Mouse (Mus musculus) kidney, embryonic 15.5 days (tissue): ENCODE data around the gene Frem1. TPM values are rescaled to one million over a fixed set of nuclear protein-coding genes. Genes with fewer than 3 reads are reported as not detected.

Source experiments
- ATAC-seq: fragments of 200-750 bp; cut with Nextera tagmentation; replicated peaks from 2 replicates; pipeline ENCODE4 v1.8.0; 2017; ENCODE audit warnings: moderate TSS enrichment; ENCODE audit not compliant: low FRiP score
- H3K27ac ChIP-seq: fragments of 300-500 bp; sonication (generic); 2 replicates; pipeline ENCODE4 v1.5.1; 2015; ENCODE audit warnings: mild to moderate bottlenecking, inconsistent platforms
- H3K27me3 ChIP-seq: fragments of 300-500 bp; sonication (generic); 2 replicates; pipeline ENCODE4 v1.6.1; 2015; ENCODE audit warnings: inconsistent platforms
- H3K36me3 ChIP-seq: fragments of 300-500 bp; sonication (generic); 2 replicates; pipeline ENCODE4 v1.6.1; 2015; ENCODE audit warnings: inconsistent platforms
- H3K4me1 ChIP-seq: fragments of 300-500 bp; sonication (generic); 2 replicates; pipeline ENCODE4 v1.6.1; 2015; ENCODE audit warnings: inconsistent platforms
- H3K4me2 ChIP-seq: fragments of 300-500 bp; sonication (generic); 2 replicates; pipeline ENCODE4 v1.6.1; 2015; ENCODE audit warnings: moderate library complexity, mild to moderate bottlenecking, inconsistent platforms
- H3K4me3 ChIP-seq: fragments of 300-500 bp; sonication (generic); replicated peaks from 2 replicates; pipeline ENCODE4 v1.5.1; 2015; ENCODE audit warnings: mild to moderate bottlenecking, inconsistent platforms
- H3K9ac ChIP-seq: fragments of 300-500 bp; sonication (generic); 2 replicates; pipeline ENCODE4 v1.6.1; 2015; ENCODE audit warnings: mild to moderate bottlenecking, inconsistent platforms
- H3K9me3 ChIP-seq: fragments of 300-500 bp; sonication (generic); replicated peaks from 2 replicates; pipeline ENCODE4 v1.6.1; 2016; ENCODE audit warnings: inconsistent platforms
- WGBS: fragments of 180-500 bp; shearing (Covaris S2); methylation state at CpG from one replicate; pipeline ENCODE4 v1.1.7; 2015; ENCODE audit warnings: mixed read lengths; 5-methylcytosine and 5-hydroxymethylcytosine counted together
- polyA plus RNA-seq: library from polyadenylated mRNA; unstranded; fragments of >200 nt; fragmentation: Nextera tagmentation; extraction: Ambion mirVana; gene quantifications from 2 replicates; pipeline ENCODE4 v1.2.1, GENCODE M21; 2015

The Frem1 gene
- polyA plus RNA-seq, 1 experiment from 2014 or later: 24.3 TPM

DNA sequence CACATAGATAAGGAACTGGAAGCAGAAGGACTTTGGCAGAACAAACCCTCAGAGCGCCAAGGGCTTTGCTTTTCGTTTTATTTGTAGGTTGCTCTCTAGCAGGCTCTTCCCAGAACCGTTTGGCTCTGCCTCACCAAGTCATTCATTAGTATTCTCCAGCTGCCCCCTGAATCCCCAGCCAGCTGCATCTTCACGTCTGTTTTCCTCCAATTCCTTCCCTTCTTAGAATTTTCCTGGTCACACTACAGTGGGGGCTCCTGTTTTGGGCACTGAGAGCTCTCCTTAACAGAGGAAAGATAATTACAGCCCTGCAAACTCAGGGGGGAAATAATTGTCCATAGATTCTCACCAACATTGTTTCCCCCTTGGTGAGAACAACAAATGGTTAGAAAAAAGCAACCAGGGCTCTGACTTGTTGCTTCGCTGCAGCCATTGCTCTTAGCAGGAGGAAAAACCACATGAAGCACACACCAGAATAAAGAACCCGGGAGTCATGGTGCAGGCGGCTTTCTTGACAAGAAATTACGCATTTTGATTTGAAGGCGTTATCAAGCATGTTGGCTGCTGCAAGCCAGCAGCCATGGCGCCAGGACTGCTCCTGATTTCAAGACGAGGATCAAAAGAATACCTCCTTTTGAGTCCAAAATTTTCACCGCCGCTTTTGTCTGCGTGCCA lies 136.0 kb downstream of the Frem1 start:
- Histone ChIP-seq H3K4me1 (no peaks in the 10 kb centered on the region), H3K36me3 (peaks cover 33% of the 10 kb centered on the region), H3K9me3 (no peaks in the 10 kb centered on the region), H3K9ac (no peak overlapping the region), H3K4me3 (no peak overlapping the region), H3K27ac (no peak overlapping the region), H3K4me2 (no peak overlapping the region), H3K27me3 (no peaks in the 10 kb centered on the region)
- ATAC-seq: no peak
- 44% methylated on average over 14 of the region's 14 CpGs for WGBS

DNA sequence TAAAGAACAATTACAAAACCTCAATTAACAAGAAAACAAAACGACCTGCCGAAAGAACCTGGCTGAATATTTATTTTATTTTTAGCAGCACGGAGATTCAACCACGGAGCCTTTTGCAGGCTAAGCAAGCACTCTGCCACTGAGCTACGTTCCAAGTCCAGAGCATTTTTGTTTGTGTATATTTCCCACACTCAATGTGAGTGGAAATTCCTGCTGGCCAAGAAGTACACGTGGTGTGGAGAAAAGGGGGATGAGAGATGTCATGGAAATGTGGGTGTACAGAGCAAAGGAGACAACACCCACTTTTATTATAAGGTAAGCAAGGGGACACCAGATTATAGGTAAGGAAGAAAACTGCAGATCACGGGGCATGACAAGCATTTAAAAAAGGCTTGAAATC lies 136.6 kb downstream of the Frem1 start:
- Histone ChIP-seq H3K9ac (no peak overlapping the region), H3K36me3 (peaks cover 28% of the 10 kb centered on the region), H3K27ac (no peak overlapping the region), H3K4me1 (no peaks in the 10 kb centered on the region), H3K27me3 (no peaks in the 10 kb centered on the region), H3K4me2 (no peak overlapping the region), H3K9me3 (no peaks in the 10 kb centered on the region), H3K4me3 (no peak overlapping the region)
- 77% methylated on average over 7 of the region's 7 CpGs for WGBS
- no peak for ATAC-seq

- no peaks in the 10 kb centered on the region for H3K27me3 ChIP-seq
- WGBS: 82% methylated on average over 11 of the region's 11 CpGs
- ATAC-seq: no peak
- H3K36me3 ChIP-seq: peaks cover 28% of the 10 kb centered on the region
- no peak overlapping the region for H3K27ac ChIP-seq
- H3K9ac ChIP-seq: no peak overlapping the region
- no peak overlapping the region for H3K4me3 ChIP-seq
- H3K4me1 ChIP-seq: no peaks in the 10 kb centered on the region
- H3K9me3 ChIP-seq: no peaks in the 10 kb centered on the region
- no peak overlapping the region for H3K4me2 ChIP-seq
Measured at GRCm38 (mm10) chr4:82914601-82915143, 137.5 kb downstream of the Frem1 start.

GRCm38 (mm10) chr4:82895227-82895626 lies 156.9 kb downstream of the Frem1 start:
- H3K27ac ChIP-seq: no peak overlapping the region
- WGBS: 73% methylated on average over 10 of the region's 10 CpGs
- ATAC-seq: no peak
- no peak overlapping the region for H3K9ac ChIP-seq
- no peaks in the 10 kb centered on the region for H3K9me3 ChIP-seq
- no peak overlapping the region for H3K4me2 ChIP-seq
- H3K4me3 ChIP-seq: no peak overlapping the region
- no peaks in the 10 kb centered on the region for H3K27me3 ChIP-seq
- peaks cover 23% of the 10 kb centered on the region; the same call in 1 of the 2 replicates for H3K36me3 ChIP-seq
- 0 out of 2 replicates have a peak, but pooled peaks cover 3% of the 10 kb centered on the region for H3K4me1 ChIP-seq

DNA sequence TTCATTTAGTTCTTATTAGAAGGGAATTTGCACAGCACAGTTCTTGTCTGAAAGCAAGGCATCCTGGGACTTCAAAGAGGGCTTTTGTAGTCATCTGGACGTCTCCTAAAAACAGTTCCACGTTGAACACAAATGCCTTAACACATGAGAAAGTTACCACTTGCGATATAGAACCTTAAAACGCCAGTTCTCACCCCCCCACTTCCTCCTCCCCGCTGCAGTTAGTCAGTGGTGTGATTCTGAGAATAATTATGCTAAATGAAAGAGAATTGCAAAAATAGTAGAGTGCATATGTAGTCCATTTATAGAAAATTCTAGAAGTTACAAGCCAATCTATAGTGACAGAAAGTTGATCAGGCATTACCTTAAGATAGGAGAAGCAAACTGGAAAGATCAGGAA lies 159.9 kb downstream of the Frem1 start:
- no peaks in the 10 kb centered on the region for H3K9me3 ChIP-seq
- H3K36me3 ChIP-seq: peaks cover 12% of the 10 kb centered on the region; the same call in 1 of the 2 replicates
- no peak overlapping the region for H3K4me3 ChIP-seq
- H3K4me1 ChIP-seq: 0 out of 2 replicates have a peak, but pooled peaks cover 3% of the 10 kb centered on the region
- no peak overlapping the region for H3K9ac ChIP-seq
- no peak overlapping the region for H3K27ac ChIP-seq
- 82% methylated on average over 5 of the region's 5 CpGs for WGBS
- H3K4me2 ChIP-seq: no peak overlapping the region
- no peaks in the 10 kb centered on the region for H3K27me3 ChIP-seq
- no peak for ATAC-seq

- 60% methylated on average over 2 of the region's 2 CpGs for WGBS
- no peak overlapping the region for H3K4me2 ChIP-seq
- no peak for ATAC-seq
- H3K9ac ChIP-seq: no peak overlapping the region
- no peak overlapping the region for H3K4me3 ChIP-seq
- H3K27ac ChIP-seq: no peak overlapping the region; the same call in 1 of the 2 replicates
- H3K4me1 ChIP-seq: 0 out of 2 replicates have a peak, but pooled peaks cover 3% of the 10 kb centered on the region
- no peaks in the 10 kb centered on the region for H3K9me3 ChIP-seq
- no peaks in the 10 kb centered on the region for H3K27me3 ChIP-seq
- H3K36me3 ChIP-seq: peaks cover 6% of the 10 kb centered on the region; the same call in 1 of the 2 replicates
Measured at GRCm38 (mm10) chr4:82891566-82891965, 160.6 kb downstream of the Frem1 start.

- Histone ChIP-seq H3K9me3 (no peaks in the 10 kb centered on the region), H3K4me3 (no peak overlapping the region), H3K4me2 (no peak overlapping the region), H3K9ac (no peak overlapping the region), H3K27ac (peak overlapping the region; percentile 67), H3K36me3 (0 out of 2 replicates have a peak, but pooled peaks cover 4% of the 10 kb centered on the region), H3K27me3 (no peaks in the 10 kb centered on the region), H3K4me1 (0 out of 2 replicates have a peak, but pooled peaks cover 3% of the 10 kb centered on the region)
- WGBS: 56% methylated on average over 7 of the region's 7 CpGs
- 0 out of 2 replicates have a peak, but pooled peaks have one; percentile 25 for ATAC-seq
Measured at GRCm38 (mm10) chr4:82891049-82891448, 161.1 kb downstream of the Frem1 start.

- ATAC-seq: no peak
- no peak overlapping the region for H3K4me2 ChIP-seq
- H3K27ac ChIP-seq: peak overlapping the region; percentile 67
- no peak overlapping the region for H3K9ac ChIP-seq
- no peaks in the 10 kb centered on the region for H3K9me3 ChIP-seq
- H3K27me3 ChIP-seq: no peaks in the 10 kb centered on the region
- 0 out of 2 replicates have a peak, but pooled peaks cover 3% of the 10 kb centered on the region for H3K4me1 ChIP-seq
- H3K36me3 ChIP-seq: 0 out of 2 replicates have a peak, but pooled peaks cover 4% of the 10 kb centered on the region
- no peak overlapping the region for H3K4me3 ChIP-seq
- 75% methylated on average over 4 of the region's 4 CpGs for WGBS
Measured at GRCm38 (mm10) chr4:82890585-82890984, 161.6 kb downstream of the Frem1 start.

DNA sequence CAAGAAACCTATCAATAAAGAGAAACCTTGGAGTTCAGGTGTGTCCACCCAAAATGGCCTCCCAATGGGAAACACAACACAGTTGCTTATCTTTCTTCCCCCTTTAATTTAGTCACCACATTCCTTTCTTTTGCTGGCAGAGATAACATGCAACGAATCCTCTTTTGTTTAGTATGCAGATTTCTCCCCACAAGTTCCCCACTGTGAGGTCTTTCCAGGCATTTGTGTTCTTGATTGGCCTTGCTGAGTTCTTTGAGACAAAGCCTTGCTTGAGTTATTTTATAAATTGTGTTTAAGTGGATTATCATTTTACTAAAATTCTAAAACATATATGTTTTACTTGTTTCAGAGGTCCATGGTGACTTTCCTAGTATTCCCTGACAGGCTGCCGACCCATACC lies 166.0 kb downstream of the Frem1 start:
- 0 out of 2 replicates have a peak, but pooled peaks cover 3% of the 10 kb centered on the region for H3K4me1 ChIP-seq
- no peak for ATAC-seq
- H3K27me3 ChIP-seq: no peaks in the 10 kb centered on the region
- H3K9ac ChIP-seq: no peak overlapping the region
- H3K4me2 ChIP-seq: no peak overlapping the region
- H3K27ac ChIP-seq: no peak overlapping the region
- no peak overlapping the region for H3K4me3 ChIP-seq
- no peaks in the 10 kb centered on the region for H3K9me3 ChIP-seq
- WGBS: 68% methylated on average over 2 of the region's 2 CpGs
- no peaks in the 10 kb centered on the region for H3K36me3 ChIP-seq

DNA sequence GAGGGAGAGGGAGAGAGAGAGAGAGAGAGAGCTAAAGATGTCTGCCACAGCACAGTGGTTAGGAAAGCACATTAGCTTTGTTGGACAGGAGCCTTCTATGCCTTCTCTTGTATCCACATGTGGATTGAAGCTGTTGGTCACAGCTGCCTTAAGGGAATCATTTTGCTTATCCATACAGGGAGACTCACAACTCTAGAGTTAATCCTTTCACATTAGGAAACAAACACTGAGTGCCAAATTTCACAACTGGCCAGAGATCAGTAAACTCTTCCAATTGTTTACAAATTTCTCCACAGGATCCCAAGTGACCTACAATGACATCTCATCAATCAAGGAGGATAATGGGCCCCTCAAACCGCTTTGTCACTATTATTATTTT lies 166.6 kb downstream of the Frem1 start:
- WGBS: 45% methylated on average over 1 of the region's 1 CpGs
- no peak for ATAC-seq
- Histone ChIP-seq H3K9me3 (no peaks in the 10 kb centered on the region), H3K27ac (no peak overlapping the region), H3K4me3 (no peak overlapping the region), H3K9ac (no peak overlapping the region), H3K36me3 (no peaks in the 10 kb centered on the region), H3K27me3 (no peaks in the 10 kb centered on the region), H3K4me1 (no peaks in the 10 kb centered on the region), H3K4me2 (no peak overlapping the region)

DNA sequence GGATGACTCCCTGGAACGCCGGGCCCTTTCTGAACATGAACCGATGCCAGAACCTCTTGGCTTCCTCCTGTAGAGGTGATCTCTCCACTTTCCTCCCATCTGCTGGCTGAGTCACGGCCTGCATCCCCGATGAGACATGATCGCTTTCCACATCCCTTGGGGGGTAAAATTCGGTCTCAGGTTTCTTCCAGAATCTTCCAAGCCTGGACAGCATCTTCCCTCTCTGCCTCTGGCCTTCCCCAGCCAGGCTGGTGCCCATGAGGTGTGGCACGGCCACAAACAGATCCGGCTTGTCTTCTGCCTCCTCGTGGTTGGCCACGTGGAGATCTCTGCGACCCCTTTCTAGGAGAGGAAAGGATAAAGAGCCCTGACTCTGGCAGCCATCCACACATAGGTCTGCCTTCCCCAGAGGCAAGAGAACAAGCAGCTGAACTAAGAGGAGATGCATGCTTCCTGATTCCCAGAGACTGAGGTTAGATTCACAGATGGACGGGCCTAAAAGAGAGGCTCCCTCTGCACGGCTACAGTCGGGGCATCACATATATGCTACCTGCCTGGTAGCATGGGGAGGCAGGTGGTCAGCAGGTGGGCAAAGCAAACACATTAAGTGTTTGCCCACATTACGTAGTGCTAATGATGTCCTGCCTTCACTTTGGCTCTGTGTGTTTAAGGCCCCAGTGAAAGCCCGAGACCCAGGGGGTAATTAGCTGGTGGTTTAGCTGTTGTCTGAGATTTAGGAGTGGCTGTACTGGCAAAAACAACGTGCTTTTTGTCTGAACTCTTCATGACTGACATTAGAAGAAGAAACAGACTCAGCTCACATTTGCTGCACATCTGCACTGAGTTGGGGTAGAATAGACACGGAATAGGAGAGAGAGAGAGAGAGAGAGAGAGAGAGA lies 167.3 kb downstream of the Frem1 start, which contains the start of gene Cer1:
Gene Cer1, minus strand, starts transcription at position 513 of the 899 bp plus-strand sequence.
- Histone ChIP-seq H3K4me3 (no peak within 1 kb of the TSS), H3K4me2 (no peak within 1 kb of the TSS), H3K27me3 (no peaks in the 10 kb centered on the region), H3K36me3 (no peaks in the 10 kb centered on the region), H3K9ac (no peak within 1 kb of the TSS), H3K4me1 (no peaks in the 10 kb centered on the region), H3K27ac (no peak within 1 kb of the TSS), H3K9me3 (no peaks in the 10 kb centered on the region)
- WGBS: 73% methylated on average over 18 of the region's 19 CpGs
- ATAC-seq: no peak

DNA sequence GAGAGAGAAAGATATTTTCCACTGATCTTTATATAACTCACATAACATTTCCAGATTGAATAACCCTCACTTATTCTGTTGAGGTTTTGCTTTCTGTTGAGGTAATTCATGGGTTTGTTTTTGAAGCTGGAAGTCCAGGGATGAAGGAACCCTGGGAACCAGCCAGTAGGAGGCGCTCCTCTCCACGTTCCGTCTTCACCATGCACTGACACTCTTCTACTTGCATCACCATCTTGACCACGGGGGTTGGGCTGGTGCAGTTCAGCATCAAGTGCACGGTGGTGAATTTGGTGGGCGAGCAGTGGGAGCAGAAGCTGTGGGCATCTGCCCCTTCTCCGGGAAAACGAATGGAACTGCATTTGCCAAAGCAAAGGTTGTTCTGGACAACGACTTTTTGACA lies 169.6 kb downstream of the Frem1 start:
- ATAC-seq: no peak
- Histone ChIP-seq H3K36me3 (no peaks in the 10 kb centered on the region), H3K9me3 (no peaks in the 10 kb centered on the region), H3K4me1 (no peaks in the 10 kb centered on the region), H3K27me3 (no peaks in the 10 kb centered on the region), H3K9ac (no peak overlapping the region), H3K4me2 (no peak overlapping the region), H3K4me3 (no peak overlapping the region), H3K27ac (no peak overlapping the region)
- 83% methylated on average over 9 of the region's 9 CpGs for WGBS
